Mouse (Mus musculus) adrenal gland, postnatal 25 days (tissue): ENCODE measurements around the gene Cdr1. TPM values are rescaled to one million over a fixed set of nuclear protein-coding genes. Genes with fewer than 3 reads are reported as not detected.

Experiments used
- DNase-seq: peaks from one replicate; pipeline ENCODE4 v3.0.0; 2021; ENCODE audit warnings: mixed read lengths
- long read RNA-seq: library from polyadenylated mRNA; stranded (forward); transcript quantifications from one replicate; pipeline ENCODE4 v2.0.0, GENCODE M21; 2021
- microRNA-seq, 2 experiments: library from miRNA; unstranded; fragments of <30 nt; microRNA quantifications; one replicate each; pipeline ENCODE4 v1.2.0; 2021
- total RNA-seq: library from RNA; stranded (reverse); gene quantifications from 2 replicates; pipeline ENCODE4 v1.2.3, GENCODE M21; 2021

Gene Cdr1
- total RNA-seq = not detected in 2 replicates
- long read RNA-seq = 0 reads

GRCm38 (mm10) chrX:61185458-61185857, at the start of gene Cdr1:
Gene Cdr1, minus strand, starts transcription at chrX:61185558.
- no peak for DNase-seq

GRCm38 (mm10) chrX:61185869-61186268, 511 bp upstream of the Cdr1 start:
- DNase-seq = no peak

GRCm38 (mm10) chrX:61166519-61166918, 18.8 kb downstream of the Cdr1 start:
- DNase-seq = no peak

- no peak for DNase-seq
Measured at GRCm38 (mm10) chrX:61161249-61161648, 24.1 kb downstream of the Cdr1 start.

- no peak for DNase-seq
Measured at GRCm38 (mm10) chrX:61154657-61155256, 30.6 kb downstream of the Cdr1 start.

- DNase-seq = no peak
Measured at GRCm38 (mm10) chrX:61154246-61154645, 31.1 kb downstream of the Cdr1 start.

- no peak for DNase-seq
Measured at GRCm38 (mm10) chrX:61146569-61146968, 38.8 kb downstream of the Cdr1 start.

GRCm38 (mm10) chrX:61145416-61145815, 39.9 kb downstream of the Cdr1 start:
- DNase-seq = no peak

- DNase-seq = no peak
Measured at GRCm38 (mm10) chrX:61134592-61134991, 50.8 kb downstream of the Cdr1 start.

Small RNA genes lying within 50 kb of the gene (microRNA-seq; reads per million reads assigned to microRNA genes)
- gene Gm24396 = 0 reads per million in 2 experiments
